Mouse (Mus musculus): Measurements from ENCODE around the gene Iqschfp.

The Iqschfp gene

GRCm38 (mm10) chr3:67892026-67892705, at the start of gene Iqschfp, which contains the start of gene Iqcj:
Gene Iqschfp, plus strand, starts transcription at chr3:67892232.
Gene Iqcj, plus strand, starts transcription at chr3:67892220.
- DNase-seq = no peak

DNA sequence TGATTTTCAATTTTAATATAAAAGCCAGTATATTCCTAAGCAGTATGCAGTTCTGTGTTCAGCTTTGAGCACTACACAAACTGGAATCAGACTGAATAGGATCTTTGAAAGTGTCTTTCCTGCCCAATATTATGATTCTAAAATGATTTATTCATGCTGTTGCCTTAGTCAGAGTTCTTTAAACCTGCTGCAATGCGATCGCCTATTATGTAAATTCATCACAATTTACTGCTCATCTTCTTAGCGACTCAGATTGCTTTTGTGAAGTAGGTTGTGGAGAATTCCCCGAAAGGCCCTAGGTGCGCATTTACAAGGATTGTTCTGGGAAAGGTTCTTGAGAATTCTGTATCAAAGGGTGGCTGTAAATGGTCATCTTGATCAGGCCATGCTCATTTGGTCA, 39.6 kb upstream of the Iqschfp start:
- no peak for DNase-seq

DNA sequence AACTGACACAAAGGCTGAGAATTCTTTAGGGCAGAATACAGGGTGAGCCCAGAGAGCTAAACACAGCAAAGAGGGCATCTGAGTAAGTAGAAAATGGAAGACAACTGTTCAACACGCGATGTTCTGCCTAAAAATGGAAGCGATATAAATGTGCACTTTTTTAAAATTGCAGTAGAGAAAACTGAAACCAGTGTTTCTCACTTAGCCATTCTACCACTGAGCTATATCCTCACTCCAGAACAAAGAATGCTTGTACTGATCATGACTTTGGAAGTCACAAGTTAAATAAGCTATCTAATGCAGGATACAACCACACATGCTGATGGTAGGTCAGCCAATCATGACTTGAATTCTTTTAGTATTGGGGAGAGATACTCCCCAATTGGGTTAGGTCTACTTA, 30.5 kb upstream of the Iqschfp start:
- DNase-seq = no peak

DNA sequence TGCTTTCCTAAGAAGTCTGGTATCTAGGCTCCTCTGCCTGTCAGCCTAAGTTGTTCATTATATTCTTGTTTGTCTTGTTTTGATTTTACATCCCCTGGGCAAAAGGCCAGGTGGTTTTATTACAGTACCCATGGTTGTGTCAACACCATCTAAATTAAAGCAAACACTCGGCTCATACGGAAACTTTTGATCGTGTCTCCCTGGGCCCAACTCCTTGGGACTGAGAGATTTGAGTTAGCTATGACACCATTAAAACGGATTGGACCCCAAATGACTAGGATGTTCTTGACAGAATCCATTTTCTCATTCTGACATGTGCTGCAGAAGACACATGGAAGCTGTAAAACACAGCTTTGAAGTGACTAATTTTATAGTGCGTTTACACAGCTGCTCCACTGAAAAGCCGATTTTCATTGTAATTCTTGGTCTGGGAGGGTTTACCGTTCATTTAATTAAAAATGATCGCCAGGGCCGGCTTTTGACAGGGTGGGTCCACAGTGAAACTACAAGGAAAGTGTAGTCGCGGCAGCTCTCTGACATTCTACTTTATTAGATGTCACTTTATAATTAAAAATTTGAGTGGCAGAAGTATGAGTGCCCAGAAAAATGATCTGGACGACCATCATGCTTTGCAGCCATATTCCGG, 24.5 kb upstream of the Iqschfp start:
- no peak for DNase-seq

- no peak for DNase-seq
Measured at GRCm38 (mm10) chr3:67869424-67869823, 22.6 kb upstream of the Iqschfp start.

GRCm38 (mm10) chr3:67877253-67877652, 14.8 kb upstream of the Iqschfp start:
- DNase-seq = no peak

DNA sequence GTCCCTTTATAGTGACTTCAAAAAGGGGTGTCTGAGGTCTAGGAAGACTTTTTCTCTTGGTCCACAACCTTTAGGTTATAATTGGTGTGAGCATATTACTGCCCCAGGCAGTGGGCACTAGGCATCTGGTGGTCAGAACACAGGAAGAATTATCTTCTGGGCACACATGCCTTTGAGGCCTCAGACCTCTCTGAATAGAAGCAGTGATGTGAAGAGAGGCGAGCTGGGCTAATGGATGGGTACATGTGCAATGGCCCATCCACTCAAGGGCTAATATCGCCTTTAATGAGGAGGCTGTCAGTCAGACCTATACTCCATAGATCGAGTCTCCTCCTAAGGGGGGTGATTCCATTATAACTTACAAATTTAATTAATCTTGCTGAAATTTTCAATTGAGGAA, 7.7 kb upstream of the Iqschfp start:
- DNase-seq = no peak

DNA sequence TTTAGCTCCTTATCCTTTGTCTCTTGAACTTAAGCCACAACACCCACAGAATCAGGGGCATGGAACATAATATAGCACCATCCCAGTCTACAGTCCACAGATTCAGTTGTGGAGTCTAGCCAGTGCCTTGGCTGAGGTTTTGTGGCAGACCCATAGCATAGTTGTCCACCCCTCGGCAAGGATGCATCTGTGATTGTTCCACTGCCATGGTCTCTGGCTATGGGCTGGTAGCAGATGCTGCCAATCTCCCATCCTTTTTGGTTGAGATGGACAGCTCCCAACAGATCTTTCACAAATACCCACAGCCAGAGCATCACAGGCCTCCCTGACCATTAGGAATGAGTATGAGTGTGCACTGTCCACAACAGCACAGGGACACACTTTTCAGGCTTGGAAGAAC, 5.9 kb upstream of the Iqschfp start:
- no peak for DNase-seq

DNA sequence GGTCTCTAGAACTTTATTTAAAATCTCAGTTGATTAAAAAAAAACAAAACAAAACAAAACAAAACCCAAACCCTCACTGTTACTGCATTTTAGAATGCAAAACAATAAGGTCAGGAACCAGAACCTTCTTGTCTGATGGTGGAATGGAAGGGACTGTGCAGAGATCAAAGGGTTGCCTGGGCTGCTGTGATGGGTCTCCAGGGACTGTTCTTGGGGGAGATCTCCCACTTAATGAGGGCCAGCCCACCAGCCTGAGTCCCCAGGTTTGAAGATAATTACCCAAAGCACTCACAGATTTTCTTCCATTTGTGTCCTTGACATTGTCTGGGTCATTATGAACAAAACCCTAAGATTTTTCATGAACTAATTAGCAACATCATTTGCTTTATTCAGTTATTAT, 4.8 kb upstream of the Iqschfp start:
- no peak for DNase-seq

DNA sequence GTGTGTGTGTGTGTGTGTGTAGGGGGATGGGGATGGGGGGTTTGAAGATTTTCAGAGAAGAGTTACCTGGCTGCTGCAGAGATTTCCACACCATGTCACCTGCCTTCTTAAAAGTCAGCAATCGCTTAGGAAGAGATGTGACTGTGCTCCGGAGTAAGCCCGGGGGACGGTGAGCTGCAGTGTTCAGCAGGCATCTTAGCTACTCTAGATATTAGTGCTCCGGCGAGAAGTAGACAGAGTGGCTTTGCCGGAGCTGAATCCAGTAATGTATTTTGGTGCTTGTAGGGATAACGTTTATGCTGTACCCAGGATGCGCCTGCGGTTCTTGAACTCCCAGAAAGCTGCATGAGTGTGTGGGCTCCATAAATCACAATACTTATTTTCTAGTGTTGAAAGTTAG, 736 bp downstream of the Iqschfp start:
- DNase-seq = no peak

GRCm38 (mm10) chr3:67902517-67902916, 10.5 kb downstream of the Iqschfp start:
- DNase-seq = no peak

DNA sequence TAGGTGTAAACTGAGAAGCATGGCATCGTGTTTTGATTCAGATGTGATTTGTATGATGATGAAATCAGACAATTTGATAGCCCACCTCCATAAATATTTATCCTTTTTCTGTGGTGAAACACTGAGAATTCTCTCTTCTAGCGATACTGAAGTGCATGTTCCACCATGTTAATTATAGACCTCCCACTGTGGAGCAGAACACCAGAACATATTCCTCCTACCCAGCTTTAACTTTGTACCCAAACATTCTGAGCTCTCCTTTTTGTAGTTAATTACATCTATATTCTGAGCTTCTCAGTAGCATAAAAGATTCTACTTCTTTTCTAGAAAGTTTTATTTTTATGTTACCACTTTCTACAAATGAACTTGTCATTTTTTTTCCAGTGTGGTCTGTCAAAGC, 16.6 kb downstream of the Iqschfp start:
- DNase-seq = no peak

- DNase-seq = no peak
Measured at GRCm38 (mm10) chr3:67918098-67918497, 26.1 kb downstream of the Iqschfp start.

GRCm38 (mm10) chr3:67918634-67919259, 26.7 kb downstream of the Iqschfp start:
- DNase-seq = no peak

DNA sequence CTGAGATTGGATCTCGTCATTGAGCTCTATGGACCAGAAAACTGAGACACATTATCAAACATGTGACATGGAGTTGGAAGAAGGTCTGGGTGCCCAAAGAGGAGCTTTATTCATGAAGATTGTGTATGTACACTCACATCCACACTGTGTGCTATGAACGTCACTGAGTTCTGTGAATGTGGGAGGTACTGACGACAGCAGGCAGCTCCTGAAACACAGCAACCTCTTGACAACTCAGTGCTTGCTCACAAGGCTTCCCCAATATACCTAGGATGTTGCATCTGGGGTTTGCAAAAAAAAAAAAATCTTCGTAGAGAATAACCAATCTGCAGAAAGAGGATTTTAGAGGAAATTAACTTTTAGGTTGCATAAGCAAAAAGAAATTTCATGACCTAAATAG, 31.1 kb downstream of the Iqschfp start:
- DNase-seq = no peak

DNA sequence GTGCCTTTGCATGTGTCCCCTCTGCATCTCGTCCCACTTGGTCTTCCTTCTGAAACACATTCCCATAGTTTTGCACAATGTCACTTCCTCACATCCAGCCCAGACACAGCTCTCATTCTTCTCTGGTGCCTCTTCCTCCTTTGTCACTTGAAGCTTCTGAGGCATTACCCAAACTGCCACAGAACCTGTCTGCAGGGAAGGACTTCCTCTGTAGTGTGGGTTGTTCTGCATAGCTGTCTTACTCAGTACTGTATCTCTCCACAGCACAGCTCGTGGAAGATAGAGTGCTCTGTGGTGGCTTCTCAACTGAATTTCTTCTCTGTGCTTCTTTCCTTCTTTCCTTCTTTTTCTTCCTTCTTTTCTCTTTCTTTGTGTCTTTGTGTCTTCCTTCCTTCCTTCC, 33.4 kb downstream of the Iqschfp start:
- DNase-seq = no peak

- DNase-seq = no peak
Measured at GRCm38 (mm10) chr3:67930424-67931133, 38.5 kb downstream of the Iqschfp start.

- no peak for DNase-seq
Measured at GRCm38 (mm10) chr3:67931181-67931580, 39.1 kb downstream of the Iqschfp start.

- no peak for DNase-seq
Measured at GRCm38 (mm10) chr3:67931914-67932313, 39.9 kb downstream of the Iqschfp start.

DNA sequence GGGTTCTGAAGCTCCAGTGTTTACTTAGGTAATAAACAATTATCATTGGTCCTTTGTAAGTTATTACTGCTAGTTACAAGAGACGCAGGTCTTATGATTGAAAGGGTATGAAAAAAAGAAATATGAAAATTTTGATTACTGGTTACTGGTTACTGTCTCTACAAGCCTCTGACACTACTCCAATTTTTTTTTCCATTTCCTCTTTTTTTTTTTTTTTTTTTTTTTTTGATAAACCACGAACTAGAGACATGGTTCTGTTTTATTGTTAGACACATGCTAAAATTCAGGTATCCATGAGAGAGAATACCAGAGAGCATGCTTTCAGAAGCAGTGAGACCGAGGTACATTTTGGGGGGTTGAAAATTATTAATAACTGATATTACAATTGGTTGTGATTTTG, 43.8 kb downstream of the Iqschfp start:
- DNase-seq = no peak

GRCm38 (mm10) chr3:67947000-67947399, 55.0 kb downstream of the Iqschfp start:
- DNase-seq = no peak

DNA sequence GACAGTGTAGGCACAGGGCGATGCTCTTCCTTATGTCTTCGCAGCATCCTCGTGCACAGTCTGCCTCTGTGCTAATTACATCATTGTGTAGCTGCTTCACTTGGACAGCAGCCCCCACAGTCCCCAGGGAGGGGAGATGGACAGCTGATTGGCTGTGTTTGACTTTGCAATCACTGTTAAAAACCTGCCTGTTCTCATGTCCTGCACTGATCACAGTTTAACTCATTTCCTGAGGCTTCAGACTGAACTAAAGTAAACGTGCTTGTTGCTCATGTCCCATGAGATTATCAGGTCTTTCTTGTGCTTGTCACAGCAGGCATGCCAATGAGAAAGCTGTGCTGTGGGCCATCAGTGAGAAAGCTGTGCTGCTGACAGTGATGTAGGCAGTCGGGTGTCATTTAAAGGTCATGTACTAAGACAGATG, 60.5 kb downstream of the Iqschfp start:
- DNase-seq = no peak

DNA sequence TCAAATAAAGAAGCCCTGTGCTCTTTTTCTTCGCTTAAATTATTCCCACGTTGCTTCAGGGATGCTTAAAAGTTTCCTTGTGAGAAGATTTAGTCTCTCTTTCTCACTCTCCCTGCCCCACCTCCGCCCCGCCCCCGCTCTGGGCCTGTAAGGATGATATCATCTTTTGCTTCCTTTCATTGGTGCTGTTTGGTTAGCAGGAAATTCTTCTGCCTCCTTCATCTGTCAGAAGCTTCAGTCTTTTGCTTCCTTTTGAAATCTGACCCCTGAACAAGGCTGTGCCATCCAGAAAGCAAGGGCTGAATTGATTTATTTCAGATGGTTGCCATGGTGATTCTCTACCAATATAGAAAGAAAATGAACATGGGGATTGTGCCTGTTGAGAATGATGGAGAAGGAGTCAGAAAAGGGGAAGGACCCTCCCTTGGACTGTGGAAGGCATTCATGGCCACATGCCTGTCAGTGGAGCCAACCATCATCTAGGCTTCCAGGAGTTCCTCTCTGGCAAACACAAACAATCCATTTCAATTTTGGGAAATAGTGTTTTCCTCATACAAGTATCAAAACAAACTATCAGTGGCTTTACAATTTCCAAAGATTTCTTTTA, 62.5 kb downstream of the Iqschfp start:
- no peak for DNase-seq

Measured in cerebellum, adult 8-10 months (tissue).